Comparison of ENCODE assay signal across 18 mouse cellular contexts in the genomic region with DNA sequence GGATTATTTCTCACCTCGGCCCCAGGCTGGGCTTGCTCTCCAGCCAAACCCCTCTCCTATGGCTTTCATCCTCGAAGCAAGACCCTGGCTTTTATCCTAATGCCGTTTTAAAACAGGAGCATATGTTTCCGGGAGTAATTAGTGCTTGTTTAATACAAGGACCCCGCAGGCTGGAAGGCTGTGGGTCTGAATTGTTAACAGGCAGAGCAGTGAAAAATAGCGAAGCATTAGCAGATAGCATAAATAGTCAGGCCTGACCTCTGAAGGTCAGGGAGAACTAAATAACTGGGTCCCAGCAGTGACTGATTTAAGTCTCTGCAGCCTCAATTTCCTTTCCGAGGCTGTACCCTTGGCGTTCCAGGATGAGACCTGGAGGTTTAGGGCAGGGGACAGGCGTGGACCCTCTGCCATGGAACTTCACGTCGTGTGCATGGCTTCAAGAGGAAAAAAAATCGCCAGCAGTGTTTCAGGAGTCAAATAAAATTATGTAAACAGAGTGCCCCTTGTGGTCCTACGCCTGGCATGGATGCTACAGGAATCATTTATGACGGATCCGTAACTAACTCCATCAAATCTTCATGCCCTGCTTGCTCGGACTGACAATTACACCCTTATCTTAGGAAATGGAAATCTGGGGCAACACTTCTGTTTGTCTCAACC.
DNase-seq lines count a peak whose midpoint lies in the region; ATAC-seq and TF ChIP-seq lines count a peak whose summit lies in the region.
"Had no signal": no experiment of that assay in that cellular context is flagged by ENCODE, and none has a peak within 500 bp of the region (broad histone marks: within the 10 kb centered on the region; RNA-seq: fewer than 3 reads in every experiment).

No protein-coding gene starts in this region.

- H3K4me1 ChIP-seq in lung, embryonic 14.5 days (ENCODE audit: insufficient read depth) = no peaks in the 10 kb centered on the region
- H3K4me1 ChIP-seq in lung, postnatal 0 days (ENCODE audit: insufficient read depth, low read depth, low read length) = no peaks in the 10 kb centered on the region
- no peaks in the 10 kb centered on the region for H3K4me1 ChIP-seq in embryonic facial prominence, embryonic 11.5 days (ENCODE audit: control insufficient read depth, insufficient read depth, low read length)
- H3K4me1 ChIP-seq in hindbrain, embryonic 13.5 days (replicated peaks) = peaks cover 13% of the 10 kb centered on the region
- no peaks in the 10 kb centered on the region for H3K4me1 ChIP-seq in midbrain, postnatal 0 days (ENCODE audit: insufficient read depth, low read length)

- no peaks in the 10 kb centered on the region for H3K9me3 ChIP-seq in lung, embryonic 14.5 days (ENCODE audit: low read depth, low read length)
- no peaks in the 10 kb centered on the region for H3K9me3 ChIP-seq in lung, postnatal 0 days (ENCODE audit: low read length)
- no peaks in the 10 kb centered on the region for H3K9me3 ChIP-seq in embryonic facial prominence, embryonic 11.5 days (replicated peaks; ENCODE audit: control insufficient read depth, low read length)
- no peaks in the 10 kb centered on the region for H3K9me3 ChIP-seq in hindbrain, embryonic 13.5 days
- H3K9me3 ChIP-seq in midbrain, postnatal 0 days (ENCODE audit: low read length) = no peaks in the 10 kb centered on the region
- H3K9me3 ChIP-seq: embryonic facial prominence, embryonic 15.5 days; heart, embryonic 15.5 days; kidney, embryonic 15.5 days had no signal

- H3K4me3 ChIP-seq in lung, embryonic 14.5 days (ENCODE audit: low read depth, low read length) = no peak overlapping the region
- no peak overlapping the region for H3K4me3 ChIP-seq in lung, postnatal 0 days (ENCODE audit: low read depth, low read length)
- no peak overlapping the region for H3K4me3 ChIP-seq in embryonic facial prominence, embryonic 11.5 days (ENCODE audit: low read depth, low read length)
- no peak overlapping the region for H3K4me3 ChIP-seq in hindbrain, embryonic 13.5 days
- no peak overlapping the region for H3K4me3 ChIP-seq in midbrain, postnatal 0 days (ENCODE audit: low read depth, low read length)
- H3K4me3 ChIP-seq: embryonic facial prominence, embryonic 15.5 days; heart, embryonic 15.5 days; kidney, embryonic 15.5 days; layer of hippocampus, adult 2 months had no signal

- no peak for TF ChIP-seq CTCF in lung, embryonic 14.5 days (IDR thresholded peaks at IDR 0.05; ENCODE audit: low read depth)
- TF ChIP-seq CTCF in lung, postnatal 0 days (IDR thresholded peaks at IDR 0.05) = no peak
- TF ChIP-seq CTCF in midbrain, postnatal 0 days (IDR thresholded peaks at IDR 0.05) = peak; percentile 21; the same call in 1 of the 2 replicates

- H3K27me3 ChIP-seq in lung, embryonic 14.5 days (ENCODE audit: insufficient read depth, low read length) = no peaks in the 10 kb centered on the region
- no peaks in the 10 kb centered on the region for H3K27me3 ChIP-seq in lung, postnatal 0 days (replicated peaks; ENCODE audit: insufficient read depth, low read length)
- no peaks in the 10 kb centered on the region for H3K27me3 ChIP-seq in embryonic facial prominence, embryonic 11.5 days (ENCODE audit: control insufficient read depth, insufficient read depth, low read length)
- peaks cover 37% of the 10 kb centered on the region for H3K27me3 ChIP-seq in hindbrain, embryonic 13.5 days
- no peaks in the 10 kb centered on the region for H3K27me3 ChIP-seq in midbrain, postnatal 0 days (ENCODE audit: insufficient read depth, low read length)
- H3K27me3 ChIP-seq: embryonic facial prominence, embryonic 15.5 days; heart, embryonic 15.5 days had no signal

- peak; percentile 21 for DNase-seq in lung, embryonic 14.5 days
- DNase-seq in lung, postnatal 0 days (ENCODE audit: low spot score) = no peak
- DNase-seq in embryonic facial prominence, embryonic 11.5 days (ENCODE audit: low spot score) = peak; percentile 72
- peak; percentile 26 for DNase-seq in midbrain, postnatal 0 days (ENCODE audit: low spot score)
- DNase-seq in cerebellum, adult 9-11 months = no peak
- DNase-seq in thymus, postnatal 25 days = no peak
- no peak for DNase-seq in kidney, adult 9 months
- DNase-seq: adrenal gland, adult 2 months; B cell, adult 2 months; cerebellum, adult 2 months; gastrocnemius, postnatal 36 days; liver, postnatal 0 days had no signal

- H3K9ac ChIP-seq in lung, embryonic 14.5 days = no peak overlapping the region
- H3K9ac ChIP-seq in lung, postnatal 0 days (replicated peaks; ENCODE audit: low read depth) = no peak overlapping the region
- H3K9ac ChIP-seq in embryonic facial prominence, embryonic 11.5 days (replicated peaks; ENCODE audit: low read length) = no peak overlapping the region
- no peak overlapping the region for H3K9ac ChIP-seq in hindbrain, embryonic 13.5 days
- H3K9ac ChIP-seq in midbrain, postnatal 0 days (replicated peaks; ENCODE audit: low read length, poor library complexity, severe bottlenecking) = no peak overlapping the region
- H3K9ac ChIP-seq: embryonic facial prominence, embryonic 15.5 days; heart, embryonic 15.5 days; kidney, embryonic 15.5 days; liver, postnatal 0 days had no signal

- WGBS in lung, embryonic 14.5 days = 28% methylated on average over 16 of the region's 16 CpGs
- WGBS in lung, postnatal 0 days = 33% methylated on average over 16 of the region's 16 CpGs
- WGBS in embryonic facial prominence, embryonic 11.5 days = 9% methylated on average over 16 of the region's 16 CpGs
- 15% methylated on average over 16 of the region's 16 CpGs for WGBS in hindbrain, embryonic 13.5 days
- WGBS in midbrain, postnatal 0 days = 16% methylated on average over 16 of the region's 16 CpGs

- no peaks in the 10 kb centered on the region for H3K36me3 ChIP-seq in lung, embryonic 14.5 days (ENCODE audit: insufficient read depth)
- H3K36me3 ChIP-seq in lung, postnatal 0 days (ENCODE audit: insufficient read depth, low read length) = no peaks in the 10 kb centered on the region
- no peaks in the 10 kb centered on the region for H3K36me3 ChIP-seq in embryonic facial prominence, embryonic 11.5 days (replicated peaks; ENCODE audit: control insufficient read depth, insufficient read depth, low read depth, low read length)
- no peaks in the 10 kb centered on the region for H3K36me3 ChIP-seq in hindbrain, embryonic 13.5 days
- no peaks in the 10 kb centered on the region for H3K36me3 ChIP-seq in midbrain, postnatal 0 days (ENCODE audit: insufficient read depth, low read length)
- H3K36me3 ChIP-seq: embryonic facial prominence, embryonic 15.5 days; heart, embryonic 15.5 days; kidney, embryonic 15.5 days had no signal

- no peak overlapping the region for H3K4me2 ChIP-seq in lung, embryonic 14.5 days
- H3K4me2 ChIP-seq in lung, postnatal 0 days (replicated peaks; ENCODE audit: low read depth, low read length) = no peak overlapping the region
- H3K4me2 ChIP-seq in embryonic facial prominence, embryonic 11.5 days (ENCODE audit: low read depth, low read length) = no peak overlapping the region; the same call in 1 of the 2 replicates
- H3K4me2 ChIP-seq in hindbrain, embryonic 13.5 days = peak overlapping the region; percentile 15; the same call in 1 of the 2 replicates
- H3K4me2 ChIP-seq in midbrain, postnatal 0 days (ENCODE audit: low read depth, low read length, poor library complexity, severe bottlenecking) = no peak overlapping the region
- H3K4me2 ChIP-seq: embryonic facial prominence, embryonic 15.5 days; heart, embryonic 15.5 days; kidney, embryonic 15.5 days had no signal

- no peak for ATAC-seq in lung, embryonic 14.5 days (ENCODE audit: insufficient read depth)
- no peak for ATAC-seq in lung, postnatal 0 days
- ATAC-seq in embryonic facial prominence, embryonic 11.5 days (replicated peaks; ENCODE audit: insufficient number of reproducible peaks, low FRiP score, low TSS enrichment, low read depth) = no peak
- ATAC-seq in hindbrain, embryonic 13.5 days (ENCODE audit: low FRiP score) = no peak
- no peak for ATAC-seq in midbrain, postnatal 0 days (ENCODE audit: low FRiP score)
- ATAC-seq: liver, postnatal 0 days had no signal

- no peak for TF ChIP-seq EP300 in lung, postnatal 0 days (IDR thresholded peaks at IDR 0.05)

- H3K27ac ChIP-seq in lung, embryonic 14.5 days (ENCODE audit: low read depth) = no peak overlapping the region
- H3K27ac ChIP-seq in lung, postnatal 0 days (ENCODE audit: low read length) = no peak overlapping the region
- H3K27ac ChIP-seq in embryonic facial prominence, embryonic 11.5 days (replicated peaks; ENCODE audit: low read depth, low read length) = no peak overlapping the region
- H3K27ac ChIP-seq in hindbrain, embryonic 13.5 days = no peak overlapping the region
- no peak overlapping the region for H3K27ac ChIP-seq in midbrain, postnatal 0 days (ENCODE audit: low read depth, low read length)
- H3K27ac ChIP-seq: embryonic facial prominence, embryonic 15.5 days; heart, embryonic 15.5 days; kidney, embryonic 15.5 days; layer of hippocampus, adult 2 months; macrophage had no signal

Comparison
In these comparisons a context has a peak if more than half of its experiments do, and no peak if none do; other contexts are left out.
1. DNase-seq: peak in lung, embryonic 14.5 days (single experiment), embryonic facial prominence, embryonic 11.5 days (single experiment) and midbrain, postnatal 0 days (single experiment); none in lung, postnatal 0 days (single experiment), cerebellum, adult 9-11 months (single experiment), thymus, postnatal 25 days (single experiment) and kidney, adult 9 months (single experiment).